Mouse (Mus musculus): Measurements from ENCODE around the gene Myf5.

The Myf5 gene

GRCm38 (mm10) chr10:107485870-107486269, at the start of gene Myf5:
Gene Myf5, minus strand, starts transcription at chr10:107486134.
- DNase-seq (ENCODE audit: low spot score), result no peak

- no peak for DNase-seq (ENCODE audit: low spot score)
These were observed 42.8 kb upstream of the Myf5 start for GRCm38 (mm10) chr10:107528758-107529157.

GRCm38 (mm10) chr10:107519216-107519615, 33.3 kb upstream of the Myf5 start:
- no peak for DNase-seq (ENCODE audit: low spot score)

GRCm38 (mm10) chr10:107516641-107517040, 30.7 kb upstream of the Myf5 start:
- no peak for DNase-seq (ENCODE audit: low spot score)

- no peak for DNase-seq (ENCODE audit: low spot score)
These were observed 28.8 kb upstream of the Myf5 start for GRCm38 (mm10) chr10:107514735-107515134.

- DNase-seq (ENCODE audit: low spot score), result no peak
These were observed 20.5 kb upstream of the Myf5 start for GRCm38 (mm10) chr10:107506397-107506796.

- DNase-seq (ENCODE audit: low spot score), result no peak
These were observed 17.5 kb upstream of the Myf5 start for GRCm38 (mm10) chr10:107503430-107503829.

- DNase-seq (ENCODE audit: low spot score), result no peak
These were observed 16.3 kb upstream of the Myf5 start for GRCm38 (mm10) chr10:107502193-107502592.

- no peak for DNase-seq (ENCODE audit: low spot score)
These were observed 13.7 kb upstream of the Myf5 start for GRCm38 (mm10) chr10:107499656-107500055.

GRCm38 (mm10) chr10:107496402-107496801, 10.5 kb upstream of the Myf5 start:
- no peak for DNase-seq (ENCODE audit: low spot score)

- no peak for DNase-seq (ENCODE audit: low spot score)
These were observed 8.6 kb upstream of the Myf5 start, which contains the start of gene Myf6 for GRCm38 (mm10) chr10:107494568-107494967. Gene Myf6, minus strand, starts transcription at chr10:107494737.

GRCm38 (mm10) chr10:107493580-107494474, 7.9 kb upstream of the Myf5 start:
- no peak for DNase-seq (ENCODE audit: low spot score)

GRCm38 (mm10) chr10:107492867-107493579, 7.1 kb upstream of the Myf5 start:
- no peak for DNase-seq (ENCODE audit: low spot score)

- DNase-seq (ENCODE audit: low spot score), result no peak
These were observed 2.9 kb upstream of the Myf5 start for GRCm38 (mm10) chr10:107488654-107489315.

GRCm38 (mm10) chr10:107486770-107487169, 836 bp upstream of the Myf5 start:
- DNase-seq (ENCODE audit: low spot score), result no peak

- no peak for DNase-seq (ENCODE audit: low spot score)
These were observed 1.9 kb downstream of the Myf5 start for GRCm38 (mm10) chr10:107484050-107484449.

GRCm38 (mm10) chr10:107473497-107473896, 12.4 kb downstream of the Myf5 start:
- no peak for DNase-seq (ENCODE audit: low spot score)

- no peak for DNase-seq (ENCODE audit: low spot score)
These were observed 14.2 kb downstream of the Myf5 start for GRCm38 (mm10) chr10:107471712-107472111.

- DNase-seq (ENCODE audit: low spot score), result no peak
These were observed 18.1 kb downstream of the Myf5 start for GRCm38 (mm10) chr10:107467819-107468218.

- no peak for DNase-seq (ENCODE audit: low spot score)
These were observed 36.2 kb downstream of the Myf5 start for GRCm38 (mm10) chr10:107449496-107450330.

GRCm38 (mm10) chr10:107442781-107443180, 43.2 kb downstream of the Myf5 start:
- DNase-seq (ENCODE audit: low spot score), result no peak

GRCm38 (mm10) chr10:107436967-107437366, 49.0 kb downstream of the Myf5 start:
- no peak for DNase-seq (ENCODE audit: low spot score)
